Mouse (Mus musculus) hindbrain, postnatal 0 days (tissue): ENCODE measurements around the gene Prn. TPM values are rescaled to one million over a fixed set of nuclear protein-coding genes. Genes with fewer than 3 reads are reported as not detected.

Source experiments
- ATAC-seq: fragments of 200-750 bp; cut with Nextera tagmentation; 2 replicates; pipeline ENCODE4 v1.8.0; 2017; ENCODE audit warnings: mild to moderate bottlenecking, moderate TSS enrichment, moderate library complexity
- DNase-seq: peaks from one replicate; pipeline ENCODE4 v3.0.0-alpha.2; 2015; ENCODE audit warnings: low spot score
- H3K27ac ChIP-seq: fragments of 300-500 bp; sonication (generic); 2 replicates; pipeline ENCODE4 v1.5.1; 2014; ENCODE audit warnings: mild to moderate bottlenecking
- H3K27me3 ChIP-seq: fragments of 300-500 bp; sonication (generic); 2 replicates; pipeline ENCODE4 v1.6.1; 2014; ENCODE audit warnings: low read length, mixed read lengths; ENCODE audit not compliant: insufficient read depth
- H3K36me3 ChIP-seq: fragments of 300-500 bp; sonication (generic); 2 replicates; pipeline ENCODE4 v1.6.1; 2014; ENCODE audit warnings: low read length, mixed read lengths; ENCODE audit not compliant: insufficient read depth
- H3K4me1 ChIP-seq: fragments of 300-500 bp; sonication (generic); 2 replicates; pipeline ENCODE4 v1.6.1; 2014; ENCODE audit warnings: antibody characterized with exemption, low read length, mixed read lengths; ENCODE audit not compliant: insufficient read depth
- H3K4me2 ChIP-seq: fragments of 300-500 bp; sonication (generic); 2 replicates; pipeline ENCODE4 v1.6.1; 2014; ENCODE audit warnings: low read depth, mild to moderate bottlenecking, low read length, moderate library complexity, mixed read lengths
- H3K4me3 ChIP-seq: fragments of 300-500 bp; sonication (generic); 2 replicates; pipeline ENCODE4 v1.5.1; 2014; ENCODE audit warnings: low read length
- H3K9ac ChIP-seq: fragments of 300-500 bp; sonication (generic); replicated peaks from 2 replicates; pipeline ENCODE4 v1.6.1; 2014; ENCODE audit warnings: mild to moderate bottlenecking, low read length, moderate library complexity, mixed read lengths
- H3K9me3 ChIP-seq: fragments of 300-500 bp; sonication (generic); 2 replicates; pipeline ENCODE4 v1.6.1; 2016; ENCODE audit warnings: low read length, mixed read lengths
- CTCF ChIP-seq: IDR thresholded peaks from 2 replicates; pipeline ENCODE4 v1.5.1; 2016; ENCODE audit warnings: antibody characterized with exemption, control low read depth, low read depth
- WGBS: fragments of 180-500 bp; shearing (Covaris S2); extraction: QIAGEN DNeasy Blood & Tissue Kit; methylation state at CpG from one replicate; pipeline ENCODE4 v1.1.7; 2014; 5-methylcytosine and 5-hydroxymethylcytosine counted together
- polyA plus RNA-seq: library from polyadenylated mRNA; unstranded; fragments of >200 nt; fragmentation: Nextera tagmentation; extraction: Ambion mirVana; gene quantifications from 2 replicates; pipeline ENCODE4 v1.2.1, GENCODE M21; 2015
- total RNA-seq: library from RNA; depleted of rRNA; stranded (reverse); fragments of >200 nt; gene quantifications from 2 replicates; pipeline ENCODE4 v1.2.3, GENCODE M21; 2014

Gene Prn
- total and polyA plus RNA-seq, 2 experiments from 2014 or later = 0.25 TPM; not detected in 1

- H3K27me3 ChIP-seq = no peaks in the 10 kb centered on the region
- H3K27ac ChIP-seq = no peak overlapping the region
- H3K4me1 ChIP-seq = peaks cover 4% of the 10 kb centered on the region
- no peak for TF ChIP-seq CTCF
- H3K4me2 ChIP-seq = no peak overlapping the region
- no peak for ATAC-seq
- no peak overlapping the region for H3K4me3 ChIP-seq
- H3K9ac ChIP-seq = no peak overlapping the region
- no peaks in the 10 kb centered on the region for H3K36me3 ChIP-seq
- WGBS = 90% methylated on average over 3 of the region's 3 CpGs
- no peaks in the 10 kb centered on the region for H3K9me3 ChIP-seq
- no peak for DNase-seq
Measured at GRCm38 (mm10) chr2:131906266-131906665, 3.5 kb upstream of the Prn start.

- Histone ChIP-seq H3K9ac (no peak overlapping the region), H3K27me3 (no peaks in the 10 kb centered on the region), H3K4me3 (no peak overlapping the region), H3K4me2 (no peak overlapping the region), H3K4me1 (peaks cover 10% of the 10 kb centered on the region), H3K9me3 (no peaks in the 10 kb centered on the region), H3K36me3 (no peaks in the 10 kb centered on the region), H3K27ac (no peak overlapping the region)
- ATAC-seq (no peak), DNase-seq (peak; percentile 17)
- whole genome bisulfite sequencing = 65% methylated on average over 1 of the region's 1 CpGs
- no peak for TF ChIP-seq CTCF
Measured at GRCm38 (mm10) chr2:131906846-131907245, 2.9 kb upstream of the Prn start.

GRCm38 (mm10) chr2:131907311-131907710 lies 2.4 kb upstream of the Prn start:
- peaks cover 13% of the 10 kb centered on the region for H3K4me1 ChIP-seq
- H3K4me2 ChIP-seq = no peak overlapping the region
- ATAC-seq (no peak), DNase-seq (no peak)
- TF ChIP-seq CTCF = no peak
- H3K27me3 ChIP-seq = no peaks in the 10 kb centered on the region
- no peaks in the 10 kb centered on the region for H3K9me3 ChIP-seq
- no peak overlapping the region for H3K27ac ChIP-seq
- no peaks in the 10 kb centered on the region for H3K36me3 ChIP-seq
- WGBS = 82% methylated on average over 5 of the region's 5 CpGs
- no peak overlapping the region for H3K9ac ChIP-seq
- H3K4me3 ChIP-seq = no peak overlapping the region

- no peak for TF ChIP-seq CTCF
- no peak overlapping the region for H3K27ac ChIP-seq
- no peak overlapping the region for H3K4me3 ChIP-seq
- no peaks in the 10 kb centered on the region for H3K36me3 ChIP-seq
- ATAC-seq (no peak), DNase-seq (no peak)
- H3K27me3 ChIP-seq = no peaks in the 10 kb centered on the region
- no peak overlapping the region for H3K4me2 ChIP-seq
- no peaks in the 10 kb centered on the region for H3K9me3 ChIP-seq
- 87% methylated on average over 7 of the region's 7 CpGs for WGBS
- peaks cover 14% of the 10 kb centered on the region for H3K4me1 ChIP-seq
- H3K9ac ChIP-seq = no peak overlapping the region
Measured at GRCm38 (mm10) chr2:131908351-131908861, 1.4 kb upstream of the Prn start.

- Histone ChIP-seq H3K4me1 (peaks cover 14% of the 10 kb centered on the region), H3K4me2 (0 out of 2 replicates have a peak overlapping the region, but pooled peaks have one; percentile 72), H3K27me3 (no peaks in the 10 kb centered on the region), H3K9me3 (no peaks in the 10 kb centered on the region), H3K27ac (no peak overlapping the region; the same call in 1 of the 2 replicates), H3K36me3 (no peaks in the 10 kb centered on the region), H3K9ac (peak overlapping the region; percentile 89; the same call in 1 of the 2 replicates), H3K4me3 (no peak overlapping the region)
- ATAC-seq (no peak), DNase-seq (no peak)
- WGBS = 96% methylated on average over 1 of the region's 1 CpGs
- TF ChIP-seq CTCF = no peak
Measured at GRCm38 (mm10) chr2:131908906-131909305, 851 bp upstream of the Prn start.

GRCm38 (mm10) chr2:131910847-131911246 lies 1.1 kb downstream of the Prn start:
- peaks cover 14% of the 10 kb centered on the region for H3K4me1 ChIP-seq
- H3K4me2 ChIP-seq = peak overlapping the region; percentile 72
- TF ChIP-seq CTCF = no peak
- ATAC-seq (no peak), DNase-seq (no peak)
- no peaks in the 10 kb centered on the region for H3K27me3 ChIP-seq
- H3K9ac ChIP-seq = peak overlapping the region; percentile 89
- H3K9me3 ChIP-seq = no peaks in the 10 kb centered on the region
- H3K4me3 ChIP-seq = peak overlapping the region; percentile 74
- peak overlapping the region; percentile 96 for H3K27ac ChIP-seq
- WGBS = 33% methylated on average over 2 of the region's 2 CpGs
- peaks cover 2% of the 10 kb centered on the region; the same call in 1 of the 2 replicates for H3K36me3 ChIP-seq

GRCm38 (mm10) chr2:131911341-131911740 lies 1.6 kb downstream of the Prn start:
- Histone ChIP-seq H3K9me3 (no peaks in the 10 kb centered on the region), H3K4me1 (peaks cover 14% of the 10 kb centered on the region), H3K27ac (no peak overlapping the region; the same call in 1 of the 2 replicates), H3K27me3 (no peaks in the 10 kb centered on the region), H3K4me3 (peak overlapping the region; percentile 74), H3K4me2 (peak overlapping the region; percentile 72), H3K36me3 (peaks cover 7% of the 10 kb centered on the region; the same call in 1 of the 2 replicates), H3K9ac (peak overlapping the region; percentile 89)
- no peak for TF ChIP-seq CTCF
- ATAC-seq (no peak), DNase-seq (peak; percentile 55)
- WGBS = 25% methylated on average over 4 of the region's 4 CpGs
